Mouse (Mus musculus) limb, embryonic 13.5 days (tissue): ENCODE data around the gene Fam170b. TPM values are rescaled to one million over a fixed set of nuclear protein-coding genes. Genes with fewer than 3 reads are reported as not detected.

Experiments used
- ATAC-seq: fragments of 200-750 bp; cut with Nextera tagmentation; 2 replicates; pipeline ENCODE4 v1.8.0; 2017; ENCODE audit warnings: low read depth, moderate number of reproducible peaks, moderate TSS enrichment; ENCODE audit not compliant: low FRiP score
- H3K27ac ChIP-seq: fragments of 300-500 bp; sonication (generic); 2 replicates; pipeline ENCODE4 v1.5.1; 2015; ENCODE audit warnings: inconsistent platforms, mild to moderate bottlenecking, moderate library complexity
- H3K27me3 ChIP-seq: fragments of 300-500 bp; sonication (generic); 2 replicates; pipeline ENCODE4 v1.6.1; 2015; ENCODE audit warnings: mild to moderate bottlenecking, inconsistent platforms
- H3K36me3 ChIP-seq: fragments of 300-500 bp; sonication (generic); 2 replicates; pipeline ENCODE4 v1.6.1; 2015; ENCODE audit warnings: inconsistent platforms, mild to moderate bottlenecking, moderate library complexity
- H3K4me1 ChIP-seq: fragments of 300-500 bp; sonication (generic); 2 replicates; pipeline ENCODE4 v1.6.1; 2015; ENCODE audit warnings: inconsistent platforms
- H3K4me2 ChIP-seq: fragments of 300-500 bp; sonication (generic); replicated peaks from 2 replicates; pipeline ENCODE4 v1.6.1; 2015; ENCODE audit warnings: inconsistent platforms, mild to moderate bottlenecking, moderate library complexity
- H3K4me3 ChIP-seq: fragments of 300-500 bp; sonication (generic); 2 replicates; pipeline ENCODE4 v1.5.1; 2015; ENCODE audit warnings: moderate library complexity, mild to moderate bottlenecking, inconsistent platforms
- H3K9ac ChIP-seq: fragments of 300-500 bp; sonication (generic); 2 replicates; pipeline ENCODE4 v1.6.1; 2015; ENCODE audit warnings: mild to moderate bottlenecking, inconsistent platforms
- H3K9me3 ChIP-seq: fragments of 300-500 bp; sonication (generic); 2 replicates; pipeline ENCODE4 v1.6.1; 2016; ENCODE audit warnings: inconsistent platforms
- WGBS: fragments of 180-500 bp; shearing (Covaris S2); methylation state at CpG from one replicate; pipeline ENCODE4 v1.1.7; 2015; 5-methylcytosine and 5-hydroxymethylcytosine counted together
- polyA plus RNA-seq: library from polyadenylated mRNA; unstranded; fragments of >200 nt; fragmentation: Nextera tagmentation; extraction: Ambion mirVana; gene quantifications from 2 replicates; pipeline ENCODE4 v1.2.1, GENCODE M21; 2015

Gene Fam170b
- polyA plus RNA-seq, 1 experiment from 2014 or later, result not detected

DNA sequence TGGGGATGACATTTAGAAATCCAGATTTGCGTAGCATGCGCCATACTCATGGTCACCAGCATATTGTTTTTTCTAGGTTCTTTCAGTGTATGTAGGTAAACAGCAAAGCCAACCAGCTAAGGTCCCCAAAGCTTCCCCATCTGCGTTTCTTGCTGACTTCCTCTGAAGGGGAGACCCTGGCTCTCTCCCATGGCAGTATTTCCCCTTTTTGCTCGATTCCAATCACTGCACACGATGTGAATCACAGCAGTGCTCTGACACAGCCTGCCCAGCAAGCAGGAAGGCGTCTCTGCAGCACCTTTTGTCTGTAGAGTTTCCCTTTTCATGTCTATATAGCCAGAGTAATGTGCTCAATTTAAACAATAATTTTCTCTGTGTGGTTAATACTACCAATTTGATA is 21.3 kb upstream of the Fam170b start:
- no peak for ATAC-seq
- Histone ChIP-seq H3K4me2 (no peak overlapping the region), H3K4me1 (peaks cover 4% of the 10 kb centered on the region; the same call in 1 of the 2 replicates), H3K9ac (no peak overlapping the region), H3K27me3 (peaks cover 3% of the 10 kb centered on the region; the same call in 1 of the 2 replicates), H3K4me3 (no peak overlapping the region), H3K36me3 (no peaks in the 10 kb centered on the region), H3K27ac (no peak overlapping the region), H3K9me3 (no peaks in the 10 kb centered on the region)
- 78% methylated on average over 6 of the region's 6 CpGs for WGBS

DNA sequence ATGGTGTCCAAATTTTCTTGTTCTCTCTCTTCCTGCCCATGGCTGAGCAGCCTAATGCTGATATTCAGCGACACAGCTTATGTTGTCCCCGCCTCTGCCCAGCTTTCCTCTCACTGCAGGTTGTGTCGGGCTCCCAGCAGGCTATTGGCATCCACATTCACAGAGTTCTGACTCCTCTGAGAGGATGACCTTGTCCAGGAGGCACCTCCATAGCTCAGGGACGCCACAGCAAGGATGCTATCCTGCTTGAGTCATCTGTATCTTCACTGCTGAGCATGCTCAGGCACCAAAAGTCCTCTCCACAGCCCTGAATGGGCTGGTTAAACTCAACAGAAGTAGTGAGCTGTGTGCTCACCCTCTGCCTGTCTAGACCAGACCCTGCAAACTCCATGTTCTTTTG is 18.8 kb upstream of the Fam170b start:
- H3K4me3 ChIP-seq, result no peak overlapping the region
- H3K4me2 ChIP-seq, result no peak overlapping the region
- H3K27me3 ChIP-seq, result peaks cover 3% of the 10 kb centered on the region; the same call in 1 of the 2 replicates
- WGBS, result 68% methylated on average over 4 of the region's 4 CpGs
- H3K36me3 ChIP-seq, result no peaks in the 10 kb centered on the region
- ATAC-seq, result no peak
- H3K9ac ChIP-seq, result no peak overlapping the region
- H3K4me1 ChIP-seq, result peaks cover 22% of the 10 kb centered on the region
- H3K9me3 ChIP-seq, result no peaks in the 10 kb centered on the region
- H3K27ac ChIP-seq, result no peak overlapping the region

DNA sequence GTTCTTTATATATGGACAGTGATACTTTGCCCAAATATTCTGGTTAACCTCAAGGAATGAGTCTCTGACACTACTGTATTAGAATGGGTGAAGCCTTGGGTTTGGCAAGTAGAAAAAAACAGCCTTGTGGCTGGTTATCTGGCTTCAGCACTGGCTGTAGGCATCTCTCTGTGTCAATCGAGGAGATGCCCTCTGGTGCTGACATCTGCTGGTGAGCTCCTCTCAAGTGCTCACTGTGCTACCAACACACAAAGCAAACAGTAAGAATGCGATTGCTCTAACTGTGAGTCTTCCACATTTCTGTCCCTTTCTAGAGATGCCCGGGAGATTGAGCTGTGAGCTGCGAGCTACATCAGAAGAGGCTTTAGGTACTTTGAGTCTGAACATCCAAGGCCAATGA is 17.2 kb upstream of the Fam170b start:
- Histone ChIP-seq H3K4me1 (peaks cover 22% of the 10 kb centered on the region), H3K9ac (no peak overlapping the region), H3K36me3 (no peaks in the 10 kb centered on the region), H3K4me2 (no peak overlapping the region), H3K4me3 (no peak overlapping the region), H3K27me3 (peaks cover 3% of the 10 kb centered on the region; the same call in 1 of the 2 replicates), H3K27ac (no peak overlapping the region), H3K9me3 (no peaks in the 10 kb centered on the region)
- ATAC-seq, result no peak
- 74% methylated on average over 4 of the region's 4 CpGs for WGBS

DNA sequence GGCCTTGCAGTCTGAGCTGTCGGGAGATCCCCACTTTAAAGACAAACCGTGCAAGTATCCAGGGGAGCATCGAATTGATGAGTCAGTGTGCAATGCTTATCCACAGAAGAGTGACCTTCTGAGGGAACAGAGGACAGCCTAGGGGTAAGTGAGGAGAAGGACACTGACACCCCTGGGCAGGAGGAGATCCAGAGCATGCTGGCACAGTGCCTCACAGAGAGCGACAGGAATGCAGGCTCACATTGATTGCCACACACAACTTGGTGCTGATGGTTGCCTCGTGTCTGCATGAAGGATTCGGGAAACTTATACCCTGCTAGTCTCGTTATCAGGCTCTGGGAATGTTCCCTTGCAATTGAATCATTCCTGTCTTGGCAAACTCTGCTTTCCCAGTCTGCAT is 16.5 kb upstream of the Fam170b start:
- WGBS, result 49% methylated on average over 7 of the region's 7 CpGs
- Histone ChIP-seq H3K4me1 (peaks cover 22% of the 10 kb centered on the region), H3K4me3 (no peak overlapping the region), H3K9me3 (no peaks in the 10 kb centered on the region), H3K36me3 (no peaks in the 10 kb centered on the region), H3K27ac (no peak overlapping the region), H3K9ac (no peak overlapping the region), H3K27me3 (peaks cover 3% of the 10 kb centered on the region; the same call in 1 of the 2 replicates), H3K4me2 (no peak overlapping the region)
- no peak for ATAC-seq

DNA sequence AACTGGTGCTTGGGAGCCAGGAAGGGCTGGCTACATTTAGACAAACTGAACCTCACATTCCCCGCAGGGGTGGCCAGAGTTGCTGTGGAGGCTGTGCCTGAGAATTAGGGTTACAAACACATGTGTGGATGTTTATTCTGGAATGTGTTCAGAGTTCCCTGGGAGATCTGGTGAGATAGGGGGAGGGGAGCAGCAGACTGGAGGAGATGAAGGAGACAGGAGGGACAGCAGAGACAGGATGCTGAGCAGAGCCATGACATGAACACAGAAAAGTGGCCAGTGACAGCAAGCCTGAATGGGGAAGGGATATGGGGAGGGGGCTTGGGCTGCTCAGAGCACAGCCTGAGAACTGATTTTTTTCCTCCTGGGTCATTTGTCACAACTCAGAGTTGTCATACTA is 14.5 kb upstream of the Fam170b start:
- Histone ChIP-seq H3K27me3 (peaks cover 3% of the 10 kb centered on the region; the same call in 1 of the 2 replicates), H3K4me3 (no peak overlapping the region), H3K27ac (no peak overlapping the region), H3K36me3 (no peaks in the 10 kb centered on the region), H3K4me1 (peaks cover 24% of the 10 kb centered on the region), H3K4me2 (no peak overlapping the region), H3K9ac (no peak overlapping the region), H3K9me3 (no peaks in the 10 kb centered on the region)
- WGBS, result 27% methylated on average over 1 of the region's 1 CpGs
- no peak for ATAC-seq

DNA sequence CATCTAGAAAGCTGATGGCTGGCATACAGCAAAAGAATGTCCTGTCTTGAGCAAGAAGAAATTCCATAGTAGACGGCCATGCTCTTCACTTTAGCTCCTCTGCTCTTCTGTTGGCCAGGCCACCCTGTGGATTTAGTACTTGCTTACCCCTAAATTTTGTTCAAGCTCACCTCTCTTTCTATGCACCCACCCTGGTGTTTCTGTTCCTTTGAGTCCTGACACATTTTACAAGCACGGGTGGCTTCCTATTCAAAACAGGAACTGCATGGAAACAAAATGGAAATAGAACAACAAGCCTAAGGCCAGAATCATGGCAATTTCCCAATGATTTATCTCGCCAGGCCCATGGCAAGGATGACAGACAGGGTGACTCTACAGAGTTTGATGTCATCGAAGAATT is 10.9 kb upstream of the Fam170b start:
- ATAC-seq, result no peak
- H3K27me3 ChIP-seq, result no peaks in the 10 kb centered on the region
- no peaks in the 10 kb centered on the region for H3K36me3 ChIP-seq
- no peak overlapping the region for H3K27ac ChIP-seq
- H3K4me1 ChIP-seq, result peaks cover 38% of the 10 kb centered on the region
- H3K4me2 ChIP-seq, result no peak overlapping the region
- no peaks in the 10 kb centered on the region for H3K9me3 ChIP-seq
- no peak overlapping the region for H3K9ac ChIP-seq
- H3K4me3 ChIP-seq, result no peak overlapping the region
- WGBS, result 80% methylated on average over 4 of the region's 4 CpGs

DNA sequence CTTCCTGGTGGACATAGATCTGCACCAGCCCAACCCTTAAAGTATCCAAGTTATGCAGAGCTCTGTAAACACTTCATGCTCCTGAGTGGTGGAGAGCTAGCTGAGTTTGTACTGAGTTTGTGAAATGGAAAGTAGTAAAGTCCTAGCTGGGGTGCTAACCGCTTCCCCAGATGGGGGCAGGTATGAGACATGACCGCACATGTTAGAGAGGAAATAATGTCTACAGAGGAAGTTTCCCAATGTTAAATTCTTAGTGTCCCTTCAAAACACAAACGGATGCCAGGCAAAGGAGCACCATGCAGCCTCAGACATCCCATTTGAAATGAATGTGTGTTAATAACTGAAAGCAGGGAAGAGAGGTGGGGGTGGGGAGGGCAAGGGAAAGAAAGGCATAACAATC is 9.9 kb upstream of the Fam170b start:
- Histone ChIP-seq H3K4me1 (peaks cover 39% of the 10 kb centered on the region), H3K36me3 (no peaks in the 10 kb centered on the region)

DNA sequence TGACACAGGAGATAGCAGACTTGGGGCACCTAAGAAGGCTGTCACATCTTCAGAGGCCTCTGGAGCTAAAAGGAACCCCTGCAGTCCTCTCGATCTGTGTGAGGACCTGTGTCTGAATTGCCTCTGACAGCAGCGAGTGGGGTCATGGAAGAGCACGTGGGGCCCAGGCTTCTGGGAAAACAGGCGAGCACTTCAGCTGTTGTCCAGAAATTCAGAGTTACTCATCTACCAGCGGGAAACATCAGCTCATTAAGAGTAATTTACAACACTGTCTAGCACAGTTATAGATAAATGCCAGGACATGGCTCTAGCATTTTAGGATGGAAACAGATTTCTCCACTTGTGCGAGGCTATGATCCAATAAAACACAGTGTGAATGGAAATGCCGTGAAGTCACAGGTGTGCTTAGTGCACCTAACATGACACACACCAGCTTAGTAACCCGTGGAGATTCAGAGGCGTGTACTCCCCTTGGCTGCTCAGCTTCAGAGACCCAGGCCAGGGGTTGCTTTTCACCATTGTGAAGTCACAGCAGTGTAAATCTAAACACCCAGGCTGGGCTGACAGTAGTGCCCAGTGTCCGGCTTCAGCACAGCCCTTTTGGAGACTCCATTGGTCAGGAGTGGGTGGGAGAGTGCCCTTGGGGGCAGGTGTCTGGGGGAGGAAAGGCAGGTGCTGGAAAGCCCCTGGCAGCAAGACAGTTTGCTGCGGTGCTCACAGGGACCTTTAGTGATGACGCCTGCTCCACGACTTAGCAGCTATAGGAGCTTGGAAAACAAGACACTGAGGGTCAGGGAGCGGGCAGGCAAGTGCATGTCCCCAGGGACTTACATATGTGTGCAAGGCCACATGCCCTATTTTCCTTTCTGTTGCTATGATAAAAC is 9.3 kb upstream of the Fam170b start:
- H3K9ac ChIP-seq, result no peak overlapping the region
- H3K9me3 ChIP-seq, result no peaks in the 10 kb centered on the region
- no peak overlapping the region for H3K4me3 ChIP-seq
- no peaks in the 10 kb centered on the region for H3K27me3 ChIP-seq
- 39% methylated on average over 14 of the region's 14 CpGs for WGBS
- ATAC-seq, result no peak
- no peak overlapping the region for H3K27ac ChIP-seq
- no peak overlapping the region for H3K4me2 ChIP-seq
- H3K36me3 ChIP-seq, result no peaks in the 10 kb centered on the region
- peaks cover 32% of the 10 kb centered on the region for H3K4me1 ChIP-seq

More for the DNA sequence above, 9.9 kb upstream of the Fam170b start:
- H3K9me3 ChIP-seq, result no peaks in the 10 kb centered on the region
- H3K4me3 ChIP-seq, result no peak overlapping the region
- 76% methylated on average over 3 of the region's 3 CpGs for WGBS
- no peak overlapping the region for H3K27ac ChIP-seq
- no peak for ATAC-seq
- no peak overlapping the region for H3K9ac ChIP-seq
- H3K27me3 ChIP-seq, result no peaks in the 10 kb centered on the region
- H3K4me2 ChIP-seq, result no peak overlapping the region

DNA sequence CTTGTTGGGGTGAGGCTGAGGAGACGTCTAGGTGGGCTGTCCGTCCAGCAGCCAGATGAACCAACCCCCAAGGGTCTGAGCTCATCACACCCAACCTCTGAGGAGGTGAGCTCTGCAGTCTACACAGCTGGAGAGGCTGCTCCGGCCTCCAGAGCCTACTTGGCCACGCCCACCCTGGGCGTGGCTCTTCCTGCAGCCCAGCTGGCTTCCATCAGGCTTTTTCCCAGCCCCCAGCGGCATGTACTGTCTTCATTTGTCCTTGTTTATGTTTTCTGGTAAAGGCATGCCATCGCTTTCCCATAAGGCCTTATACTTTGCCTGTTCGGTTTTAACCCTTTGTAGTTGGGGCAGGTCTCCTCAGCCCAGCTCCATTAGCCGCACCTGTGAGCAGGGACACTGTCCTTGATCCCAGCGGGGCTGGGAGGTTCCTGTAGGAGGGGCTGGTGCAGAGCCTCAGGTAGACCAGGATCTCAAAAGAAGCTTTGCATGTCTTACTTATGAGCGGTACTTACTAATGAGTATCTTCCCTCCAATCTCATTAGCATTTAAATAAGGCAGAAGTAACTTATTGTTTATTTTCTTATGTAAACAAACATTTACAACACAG is 8.2 kb upstream of the Fam170b start:
- 4% methylated on average over 11 of the region's 11 CpGs for WGBS
- peak overlapping the region; percentile 48 for H3K4me2 ChIP-seq
- no peak overlapping the region for H3K9ac ChIP-seq
- H3K9me3 ChIP-seq, result no peaks in the 10 kb centered on the region; the same call in 1 of the 2 replicates
- peaks cover 31% of the 10 kb centered on the region for H3K4me1 ChIP-seq
- no peaks in the 10 kb centered on the region for H3K36me3 ChIP-seq
- H3K27me3 ChIP-seq, result no peaks in the 10 kb centered on the region
- H3K4me3 ChIP-seq, result peak overlapping the region; percentile 7; the same call in 1 of the 2 replicates
- no peak overlapping the region; the same call in 1 of the 2 replicates for H3K27ac ChIP-seq
- ATAC-seq, result peak; percentile 80

DNA sequence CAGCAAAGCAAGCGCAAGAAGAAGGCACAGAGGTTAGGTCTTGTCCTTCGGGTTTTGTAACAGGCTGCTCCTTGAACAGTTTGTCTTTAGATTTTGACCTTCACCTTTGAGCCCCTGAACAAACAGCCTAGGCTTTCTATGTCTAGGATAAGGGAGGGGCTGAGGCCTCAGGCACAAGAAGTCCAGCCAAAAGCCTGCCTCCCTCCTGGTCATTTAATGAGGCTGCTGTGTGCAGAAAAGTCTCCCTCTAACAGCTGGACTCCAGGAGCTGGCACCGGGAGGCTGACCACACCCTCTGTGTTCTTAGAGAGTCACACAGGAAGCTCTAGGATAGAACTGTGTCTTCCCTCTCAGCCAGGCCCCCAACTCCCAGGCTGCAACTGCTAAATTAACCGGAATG is 6.6 kb upstream of the Fam170b start:
- 55% methylated on average over 4 of the region's 4 CpGs for WGBS
- no peak overlapping the region for H3K4me2 ChIP-seq
- no peaks in the 10 kb centered on the region for H3K27me3 ChIP-seq
- no peaks in the 10 kb centered on the region; the same call in 1 of the 2 replicates for H3K9me3 ChIP-seq
- H3K4me3 ChIP-seq, result no peak overlapping the region
- no peak for ATAC-seq
- H3K4me1 ChIP-seq, result peaks cover 31% of the 10 kb centered on the region
- H3K36me3 ChIP-seq, result no peaks in the 10 kb centered on the region
- H3K9ac ChIP-seq, result no peak overlapping the region
- H3K27ac ChIP-seq, result no peak overlapping the region

DNA sequence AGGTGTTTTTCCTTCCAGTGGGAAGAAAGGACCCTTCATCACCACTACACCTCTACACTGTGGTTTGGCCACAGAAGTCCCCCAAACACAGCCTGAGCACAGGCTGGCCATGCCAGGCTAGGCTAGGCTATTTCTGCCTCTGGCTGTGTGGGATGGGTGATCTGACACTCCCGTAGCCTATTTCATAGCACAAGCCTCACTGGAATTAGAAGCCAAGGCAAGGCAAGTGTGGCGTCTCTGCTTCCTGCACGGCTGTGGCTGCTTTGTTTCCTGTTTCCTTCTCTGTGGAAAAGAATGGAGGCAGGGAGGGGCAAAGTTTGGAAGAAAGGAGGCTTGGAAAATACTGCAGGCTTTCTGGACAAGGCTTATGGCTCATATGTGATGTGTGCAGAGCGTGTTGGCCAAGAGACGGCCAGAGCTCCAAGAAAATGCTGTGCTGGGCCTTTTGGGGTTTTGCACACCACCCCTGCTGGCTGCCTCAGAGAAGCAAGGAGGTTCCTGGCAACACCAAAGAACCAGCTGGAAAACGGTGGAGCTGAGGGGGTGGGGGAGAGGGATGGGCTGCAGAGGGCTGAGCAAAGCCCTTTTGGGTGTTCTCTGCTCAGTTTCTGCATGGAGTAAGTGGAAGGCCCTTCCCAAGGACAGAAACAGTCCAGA is 5.6 kb upstream of the Fam170b start:
- H3K9me3 ChIP-seq, result no peaks in the 10 kb centered on the region; the same call in 1 of the 2 replicates
- 42% methylated on average over 6 of the region's 6 CpGs for WGBS

DNA sequence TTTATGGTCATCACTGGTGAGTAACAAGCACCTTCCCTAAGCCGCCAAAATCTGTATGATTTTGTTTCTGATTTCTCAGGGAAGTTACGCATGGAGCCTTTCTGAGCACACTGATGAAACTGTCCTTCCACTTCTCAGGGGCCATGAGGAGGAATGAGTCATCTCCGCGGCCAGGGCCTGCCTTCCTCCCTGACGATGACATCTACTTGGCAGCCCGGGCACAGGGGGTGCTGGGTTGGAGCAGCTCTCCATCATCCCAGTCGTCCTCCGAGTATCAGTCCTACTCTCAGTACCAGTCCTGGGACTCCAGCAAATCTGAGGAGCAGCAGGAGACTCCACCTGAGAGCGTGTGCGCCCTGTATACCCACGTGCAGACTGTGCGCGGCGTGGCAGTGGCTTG is 1.4 kb downstream of the Fam170b start:
- no peak overlapping the region for H3K27ac ChIP-seq
- H3K36me3 ChIP-seq, result no peaks in the 10 kb centered on the region
- no peaks in the 10 kb centered on the region for H3K4me1 ChIP-seq
- H3K9ac ChIP-seq, result no peak overlapping the region
- H3K4me2 ChIP-seq, result no peak overlapping the region
- H3K27me3 ChIP-seq, result 0 out of 2 replicates have a peak, but pooled peaks cover 2% of the 10 kb centered on the region
- no peak for ATAC-seq
- H3K9me3 ChIP-seq, result no peaks in the 10 kb centered on the region; the same call in 1 of the 2 replicates
- WGBS, result 84% methylated on average over 14 of the region's 14 CpGs
- no peak overlapping the region for H3K4me3 ChIP-seq

More for the DNA sequence above, 5.6 kb upstream of the Fam170b start:
- Histone ChIP-seq H3K9ac (no peak overlapping the region), H3K27ac (peak overlapping the region; percentile 33; the same call in 1 of the 2 replicates), H3K4me2 (no peak overlapping the region), H3K27me3 (no peaks in the 10 kb centered on the region), H3K4me3 (no peak overlapping the region), H3K4me1 (peaks cover 31% of the 10 kb centered on the region), H3K36me3 (no peaks in the 10 kb centered on the region)
- no peak for ATAC-seq
